Mouse (Mus musculus): ENCODE results near the gene Rec114. TPM values are rescaled to one million over a fixed set of nuclear protein-coding genes. Genes with fewer than 3 reads are reported as not detected.
A peak's percentile ranks its signal among the peaks of the same experiment; 100 is the strongest.

Rec114 gene
- polyA plus RNA-seq, 1 experiment from 2014 or later, result 2.9 TPM

DNA sequence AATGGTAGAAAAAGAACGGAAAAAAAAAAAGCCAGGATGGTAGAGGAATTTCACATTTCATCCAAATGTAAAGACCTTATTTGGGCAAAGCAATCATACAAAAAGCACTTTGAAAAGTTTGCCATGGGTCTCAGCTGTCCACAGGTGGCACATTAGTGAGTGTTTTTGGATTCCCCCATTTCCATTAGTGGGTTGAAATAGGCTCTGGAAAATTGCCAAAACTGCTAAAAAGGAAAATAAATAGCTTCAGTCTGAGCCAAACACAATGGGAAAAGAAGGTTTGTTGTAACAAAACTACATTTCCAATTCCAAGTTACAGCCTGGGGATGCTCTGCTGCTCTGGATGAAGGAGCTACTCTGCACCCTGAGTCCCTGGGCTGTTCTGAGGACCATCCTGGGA, 9.8 kb upstream of the Rec114 start:
- 67% methylated on average over 1 of the region's 1 CpGs for WGBS
- no peak for ATAC-seq (ENCODE audit: low FRiP score)

GRCm38 (mm10) chr9:58748142-58748541, 4.4 kb upstream of the Rec114 start:
- 56% methylated on average over 4 of the region's 4 CpGs for WGBS
- Histone ChIP-seq H3K4me3 (replicated peaks) (no peak overlapping the region), H3K9me3 (replicated peaks) (no peaks in the 10 kb centered on the region), H3K27ac (replicated peaks) (no peak overlapping the region), H3K4me2 (no peak overlapping the region), H3K4me1 (peaks cover 10% of the 10 kb centered on the region), H3K27me3 (replicated peaks) (no peaks in the 10 kb centered on the region), H3K36me3 (no peaks in the 10 kb centered on the region), H3K9ac (replicated peaks) (no peak overlapping the region)
- ATAC-seq (ENCODE audit: low FRiP score), result no peak

More for the DNA sequence above, 9.8 kb upstream of the Rec114 start:
- H3K4me2 ChIP-seq, result no peak overlapping the region
- no peak overlapping the region for H3K27ac ChIP-seq (replicated peaks)
- no peaks in the 10 kb centered on the region for H3K9me3 ChIP-seq (replicated peaks)
- H3K9ac ChIP-seq (replicated peaks), result no peak overlapping the region
- H3K4me1 ChIP-seq, result no peaks in the 10 kb centered on the region
- no peaks in the 10 kb centered on the region for H3K36me3 ChIP-seq
- no peak overlapping the region for H3K4me3 ChIP-seq (replicated peaks)
- H3K27me3 ChIP-seq (replicated peaks), result no peaks in the 10 kb centered on the region

- 6% methylated on average over 6 of the region's 6 CpGs for WGBS
- Histone ChIP-seq H3K9ac (replicated peaks) (no peak overlapping the region), H3K4me1 (peaks cover 10% of the 10 kb centered on the region), H3K27ac (replicated peaks) (no peak overlapping the region; the same call in 1 of the 2 replicates), H3K9me3 (replicated peaks) (no peaks in the 10 kb centered on the region), H3K36me3 (no peaks in the 10 kb centered on the region), H3K4me3 (replicated peaks) (no peak overlapping the region), H3K4me2 (peak overlapping the region; percentile 33), H3K27me3 (replicated peaks) (no peaks in the 10 kb centered on the region)
- 0 out of 2 replicates have a peak, but pooled peaks have one; percentile 53 for ATAC-seq (ENCODE audit: low FRiP score)
Observed at GRCm38 (mm10) chr9:58747328-58747755, 3.6 kb upstream of the Rec114 start.

- Histone ChIP-seq H3K27ac (replicated peaks) (no peak overlapping the region), H3K9ac (replicated peaks) (no peak overlapping the region), H3K4me1 (peaks cover 7% of the 10 kb centered on the region), H3K27me3 (replicated peaks) (no peaks in the 10 kb centered on the region), H3K36me3 (no peaks in the 10 kb centered on the region), H3K9me3 (replicated peaks) (no peaks in the 10 kb centered on the region), H3K4me2 (no peak overlapping the region), H3K4me3 (replicated peaks) (no peak overlapping the region)
- no peak for ATAC-seq (ENCODE audit: low FRiP score)
- 93% methylated on average over 2 of the region's 2 CpGs for WGBS
Observed at GRCm38 (mm10) chr9:58742692-58743091, 1.1 kb downstream of the Rec114 start.

GRCm38 (mm10) chr9:58741369-58741768, 2.4 kb downstream of the Rec114 start:
- H3K27me3 ChIP-seq (replicated peaks), result no peaks in the 10 kb centered on the region
- H3K36me3 ChIP-seq, result no peaks in the 10 kb centered on the region
- H3K9ac ChIP-seq (replicated peaks), result no peak overlapping the region
- no peaks in the 10 kb centered on the region for H3K9me3 ChIP-seq (replicated peaks)
- ATAC-seq (ENCODE audit: low FRiP score), result no peak
- no peak overlapping the region for H3K4me2 ChIP-seq
- no peak overlapping the region for H3K27ac ChIP-seq (replicated peaks)
- WGBS, result 83% methylated on average over 20 of the region's 20 CpGs
- H3K4me1 ChIP-seq, result no peaks in the 10 kb centered on the region
- H3K4me3 ChIP-seq (replicated peaks), result no peak overlapping the region

DNA sequence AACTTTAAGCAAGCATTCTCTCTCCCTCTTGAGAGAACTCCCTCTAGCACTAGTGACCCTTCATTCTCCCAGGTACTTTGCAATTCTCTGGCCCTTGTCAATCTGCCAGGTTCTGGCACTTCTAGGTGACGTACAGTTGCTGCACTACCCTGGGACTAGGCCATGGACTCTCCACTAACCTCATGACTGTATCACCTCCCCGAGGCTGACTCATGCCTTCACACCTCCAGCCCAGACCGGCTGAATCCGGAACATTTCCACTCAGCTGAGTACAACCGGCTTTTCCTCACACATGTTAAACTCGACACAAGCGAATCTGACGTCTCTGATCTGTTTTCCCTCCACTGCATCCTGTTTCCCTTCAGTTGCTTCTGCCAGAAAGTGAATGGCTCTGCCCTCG, 4.0 kb downstream of the Rec114 start:
- no peak overlapping the region for H3K9ac ChIP-seq (replicated peaks)
- 71% methylated on average over 9 of the region's 9 CpGs for WGBS

GRCm38 (mm10) chr9:58723165-58723564, 20.6 kb downstream of the Rec114 start:
- Histone ChIP-seq H3K4me3 (replicated peaks) (no peak overlapping the region), H3K9ac (replicated peaks) (no peak overlapping the region), H3K9me3 (replicated peaks) (no peaks in the 10 kb centered on the region), H3K4me2 (no peak overlapping the region), H3K27ac (replicated peaks) (no peak overlapping the region), H3K36me3 (no peaks in the 10 kb centered on the region), H3K4me1 (no peaks in the 10 kb centered on the region), H3K27me3 (replicated peaks) (no peaks in the 10 kb centered on the region)
- ATAC-seq (ENCODE audit: low FRiP score), result no peak
- 80% methylated on average over 11 of the region's 11 CpGs for WGBS

More for the DNA sequence above, 4.0 kb downstream of the Rec114 start:
- H3K4me2 ChIP-seq, result no peak overlapping the region
- no peaks in the 10 kb centered on the region for H3K4me1 ChIP-seq
- H3K9me3 ChIP-seq (replicated peaks), result no peaks in the 10 kb centered on the region
- H3K4me3 ChIP-seq (replicated peaks), result no peak overlapping the region
- no peaks in the 10 kb centered on the region for H3K27me3 ChIP-seq (replicated peaks)
- H3K36me3 ChIP-seq, result no peaks in the 10 kb centered on the region
- ATAC-seq (ENCODE audit: low FRiP score), result no peak
- H3K27ac ChIP-seq (replicated peaks), result no peak overlapping the region

DNA sequence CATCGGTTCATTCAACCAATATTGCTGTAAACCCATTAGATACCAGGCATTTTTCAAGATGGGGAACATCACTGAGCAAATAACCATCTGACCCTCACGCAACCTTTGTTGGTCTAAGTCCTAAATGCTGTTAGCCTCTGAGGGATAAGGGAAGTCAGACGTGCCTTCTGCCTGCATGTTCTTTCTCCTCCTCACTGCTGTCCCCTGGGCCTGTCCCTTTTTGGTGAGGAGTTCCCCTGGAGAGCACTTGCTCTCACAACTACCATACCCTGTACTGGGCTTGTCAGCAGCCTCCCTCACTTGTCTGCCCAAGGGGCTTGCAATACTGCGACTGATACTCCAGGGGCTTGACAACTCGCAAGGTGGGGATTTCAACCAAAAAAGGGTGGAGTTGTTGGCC, 21.6 kb downstream of the Rec114 start:
- no peak for ATAC-seq (ENCODE audit: low FRiP score)
- H3K9ac ChIP-seq (replicated peaks), result no peak overlapping the region

DNA sequence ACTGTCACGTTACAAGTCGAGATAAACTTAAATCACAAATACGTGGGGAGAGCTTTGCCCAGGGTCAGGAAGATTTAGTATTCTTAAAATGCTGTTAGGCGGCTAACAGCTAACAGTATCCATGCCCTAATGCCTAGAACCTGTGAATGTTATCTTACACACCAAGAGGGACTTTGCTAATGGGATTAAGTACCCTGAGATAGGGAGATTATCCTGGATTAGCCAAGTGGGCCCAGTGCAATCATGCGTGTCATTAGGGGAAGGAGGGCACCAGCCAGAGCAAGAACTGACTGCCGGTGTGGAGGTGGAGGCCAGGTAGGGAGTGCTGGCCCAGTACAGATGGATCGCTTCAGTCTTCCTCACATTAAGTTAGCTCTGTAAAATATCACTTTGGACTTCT, 22.7 kb downstream of the Rec114 start:
- 84% methylated on average over 7 of the region's 7 CpGs for WGBS
- Histone ChIP-seq H3K9me3 (replicated peaks) (no peaks in the 10 kb centered on the region), H3K27ac (replicated peaks) (no peak overlapping the region), H3K36me3 (no peaks in the 10 kb centered on the region), H3K4me2 (no peak overlapping the region), H3K27me3 (replicated peaks) (no peaks in the 10 kb centered on the region), H3K9ac (replicated peaks) (no peak overlapping the region), H3K4me3 (replicated peaks) (no peak overlapping the region), H3K4me1 (no peaks in the 10 kb centered on the region)
- no peak for ATAC-seq (ENCODE audit: low FRiP score)

More for the DNA sequence above, 21.6 kb downstream of the Rec114 start:
- Histone ChIP-seq H3K4me3 (replicated peaks) (no peak overlapping the region), H3K36me3 (no peaks in the 10 kb centered on the region), H3K27ac (replicated peaks) (no peak overlapping the region), H3K9me3 (replicated peaks) (no peaks in the 10 kb centered on the region), H3K4me2 (no peak overlapping the region), H3K4me1 (no peaks in the 10 kb centered on the region), H3K27me3 (replicated peaks) (no peaks in the 10 kb centered on the region)
- WGBS, result 89% methylated on average over 5 of the region's 5 CpGs

- H3K9ac ChIP-seq (replicated peaks), result no peak overlapping the region
- H3K27ac ChIP-seq (replicated peaks), result no peak overlapping the region
- no peak overlapping the region for H3K4me3 ChIP-seq (replicated peaks)
- H3K9me3 ChIP-seq (replicated peaks), result no peaks in the 10 kb centered on the region
- no peaks in the 10 kb centered on the region for H3K4me1 ChIP-seq
- H3K4me2 ChIP-seq, result no peak overlapping the region
- 84% methylated on average over 4 of the region's 4 CpGs for WGBS
- no peak for ATAC-seq (ENCODE audit: low FRiP score)
- no peaks in the 10 kb centered on the region for H3K27me3 ChIP-seq (replicated peaks)
- no peaks in the 10 kb centered on the region for H3K36me3 ChIP-seq
Observed at GRCm38 (mm10) chr9:58720167-58720566, 23.6 kb downstream of the Rec114 start.

- H3K9me3 ChIP-seq (replicated peaks), result no peaks in the 10 kb centered on the region
- no peak overlapping the region for H3K27ac ChIP-seq (replicated peaks)
- no peak overlapping the region for H3K4me2 ChIP-seq
- no peak for ATAC-seq (ENCODE audit: low FRiP score)
- no peak overlapping the region for H3K9ac ChIP-seq (replicated peaks)
- no peaks in the 10 kb centered on the region for H3K36me3 ChIP-seq
- H3K4me3 ChIP-seq (replicated peaks), result no peak overlapping the region
- no peaks in the 10 kb centered on the region for H3K4me1 ChIP-seq
- no peaks in the 10 kb centered on the region for H3K27me3 ChIP-seq (replicated peaks)
- 58% methylated on average over 5 of the region's 5 CpGs for WGBS
Observed at GRCm38 (mm10) chr9:58719471-58719870, 24.3 kb downstream of the Rec114 start.

DNA sequence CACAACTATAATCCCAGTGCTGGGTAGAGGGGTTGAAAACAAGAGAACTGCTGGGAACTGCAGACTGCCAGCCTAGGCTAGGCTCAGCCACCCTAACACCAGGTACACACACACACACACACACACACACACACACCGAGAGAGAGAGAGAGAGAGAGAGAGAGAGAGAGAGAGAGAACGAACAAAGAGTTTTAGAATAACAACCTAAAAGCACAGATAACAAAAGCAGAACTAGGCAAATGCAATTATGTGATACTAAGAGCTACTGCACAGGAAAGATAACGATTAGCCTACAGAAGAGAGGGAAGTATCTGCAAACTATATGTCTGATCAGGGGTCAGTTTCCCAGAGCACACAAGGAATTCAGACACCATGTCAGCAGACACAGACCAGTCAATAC, 24.8 kb downstream of the Rec114 start:
- Histone ChIP-seq H3K36me3 (no peaks in the 10 kb centered on the region), H3K4me3 (replicated peaks) (no peak overlapping the region), H3K27ac (replicated peaks) (no peak overlapping the region), H3K4me1 (no peaks in the 10 kb centered on the region), H3K4me2 (no peak overlapping the region), H3K9ac (replicated peaks) (no peak overlapping the region), H3K9me3 (replicated peaks) (no peaks in the 10 kb centered on the region), H3K27me3 (replicated peaks) (no peaks in the 10 kb centered on the region)
- no peak for ATAC-seq (ENCODE audit: low FRiP score)
- 82% methylated on average over 2 of the region's 3 CpGs for WGBS

DNA sequence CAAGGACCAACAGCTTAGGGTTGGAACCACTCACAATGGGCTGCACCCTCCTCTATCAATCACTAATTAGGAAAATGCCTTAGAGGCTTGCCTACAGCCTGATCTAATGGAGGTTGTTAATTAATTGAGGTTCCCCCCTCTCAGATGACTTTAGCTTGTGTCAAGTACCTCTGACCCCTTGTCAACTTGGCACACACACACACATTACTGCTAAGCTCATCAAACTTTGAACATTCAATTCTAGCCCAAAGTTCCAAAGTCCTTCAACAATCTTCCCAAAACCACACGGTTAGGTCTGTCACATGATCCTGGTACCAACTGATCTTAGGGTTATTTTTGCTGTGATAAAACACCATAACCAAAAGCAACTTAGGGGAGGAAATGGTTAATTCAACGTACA, 26.9 kb downstream of the Rec114 start:
- no peaks in the 10 kb centered on the region for H3K36me3 ChIP-seq
- ATAC-seq (ENCODE audit: low FRiP score), result no peak
- no peaks in the 10 kb centered on the region for H3K4me1 ChIP-seq
- no peak overlapping the region for H3K4me3 ChIP-seq (replicated peaks)
- no peaks in the 10 kb centered on the region for H3K27me3 ChIP-seq (replicated peaks)
- H3K9ac ChIP-seq (replicated peaks), result no peak overlapping the region
- H3K27ac ChIP-seq (replicated peaks), result no peak overlapping the region
- no peaks in the 10 kb centered on the region for H3K9me3 ChIP-seq (replicated peaks)
- 60% methylated on average over 2 of the region's 2 CpGs for WGBS
- no peak overlapping the region for H3K4me2 ChIP-seq

All from neural tube, embryonic 15.5 days (tissue).